Mouse (Mus musculus): Measurements from ENCODE around the gene Prox1. TPM values are rescaled to one million over a fixed set of nuclear protein-coding genes. Genes with fewer than 3 reads are reported as not detected.

The Prox1 gene
- total RNA-seq, 2 experiments from 2014 or later = 7.3 to 7.4 TPM

GRCm38 (mm10) chr1:190172311-190172978, 1.9 kb upstream of the Prox1 start:
- intact Hi-C loops (cut with DNase I) = no loop called here
- no peak overlapping the region for H3K4me3 ChIP-seq
- no peak for DNase-seq (ENCODE audit: extremely low spot score in 1 of 2, low spot score in 2 of 2)
- TF ChIP-seq CTCF (IDR thresholded peaks at IDR 0.05) = no peak
- no peak overlapping the region for H3K27ac ChIP-seq

- no peak for TF ChIP-seq CTCF (IDR thresholded peaks at IDR 0.05)
- Histone ChIP-seq H3K4me3 (no peak overlapping the region), H3K27ac (no peak overlapping the region)
- DNase-seq (ENCODE audit: extremely low spot score in 1 of 2, low spot score in 2 of 2) = no peak
- intact Hi-C loops (cut with DNase I) = no loop called here
These were observed 1.2 kb upstream of the Prox1 start for GRCm38 (mm10) chr1:190171750-190172149.

GRCm38 (mm10) chr1:190171341-190171740, 827 bp upstream of the Prox1 start:
- no peak overlapping the region for H3K27ac ChIP-seq
- intact Hi-C loops (cut with DNase I) = no loop called here
- H3K4me3 ChIP-seq = no peak overlapping the region; the same call in 1 of the 2 replicates
- no peak for TF ChIP-seq CTCF (IDR thresholded peaks at IDR 0.05)
- DNase-seq (ENCODE audit: extremely low spot score in 1 of 2, low spot score in 2 of 2) = no peak

- H3K27ac ChIP-seq = no peak overlapping the region
These were observed 304 bp upstream of the Prox1 start for GRCm38 (mm10) chr1:190170819-190171216.

GRCm38 (mm10) chr1:190168761-190169671, 1.5 kb downstream of the Prox1 start:
- H3K4me3 ChIP-seq = peak overlapping the region; percentile 50
- H3K27ac ChIP-seq = peak overlapping the region; percentile 61
- intact Hi-C loops (cut with DNase I) = no loop called here
- no peak for TF ChIP-seq CTCF (IDR thresholded peaks at IDR 0.05)
- DNase-seq (ENCODE audit: extremely low spot score in 1 of 2, low spot score in 2 of 2) = no peak

More at GRCm38 (mm10) chr1:190170819-190171216, 304 bp upstream of the Prox1 start:
- TF ChIP-seq CTCF (IDR thresholded peaks at IDR 0.05) = no peak
- H3K4me3 ChIP-seq = peak overlapping the region; percentile 50
- intact Hi-C loops (cut with DNase I) = no loop called here
- DNase-seq (ENCODE audit: extremely low spot score in 1 of 2, low spot score in 2 of 2) = no peak

GRCm38 (mm10) chr1:190168115-190168514, 2.4 kb downstream of the Prox1 start:
- no peak for DNase-seq (ENCODE audit: extremely low spot score in 1 of 2, low spot score in 2 of 2)
- intact Hi-C loops (cut with DNase I) = no loop called here
- no peak for TF ChIP-seq CTCF (IDR thresholded peaks at IDR 0.05)
- Histone ChIP-seq H3K4me3 (peak overlapping the region; percentile 50; the same call in 1 of the 2 replicates), H3K27ac (no peak overlapping the region)

- H3K27ac ChIP-seq = no peak overlapping the region
- DNase-seq (ENCODE audit: extremely low spot score in 1 of 2, low spot score in 2 of 2) = no peak
- no peak for TF ChIP-seq CTCF (IDR thresholded peaks at IDR 0.05)
- no peak overlapping the region for H3K4me3 ChIP-seq
- intact Hi-C loops (cut with DNase I) = no loop called here
These were observed 2.9 kb downstream of the Prox1 start for GRCm38 (mm10) chr1:190167609-190168008.

GRCm38 (mm10) chr1:190165511-190165910, 5.0 kb downstream of the Prox1 start:
- Histone ChIP-seq H3K27ac (no peak overlapping the region), H3K4me3 (no peak overlapping the region)
- intact Hi-C loops (cut with DNase I) = no loop called here
- TF ChIP-seq CTCF (IDR thresholded peaks at IDR 0.05) = no peak
- DNase-seq (ENCODE audit: extremely low spot score in 1 of 2, low spot score in 2 of 2) = no peak

GRCm38 (mm10) chr1:190163471-190163870, 7.0 kb downstream of the Prox1 start:
- H3K27ac ChIP-seq = no peak overlapping the region
- no peak for TF ChIP-seq CTCF (IDR thresholded peaks at IDR 0.05)
- no peak overlapping the region for H3K4me3 ChIP-seq
- DNase-seq (ENCODE audit: extremely low spot score in 1 of 2, low spot score in 2 of 2) = no peak
- intact Hi-C loops (cut with DNase I) = no loop called here

- TF ChIP-seq CTCF (IDR thresholded peaks at IDR 0.05) = no peak
- H3K27ac ChIP-seq = no peak overlapping the region
- no peak overlapping the region for H3K4me3 ChIP-seq
- intact Hi-C loops (cut with DNase I) = no loop called here
- DNase-seq (ENCODE audit: extremely low spot score in 1 of 2, low spot score in 2 of 2) = no peak
These were observed 8.6 kb downstream of the Prox1 start for GRCm38 (mm10) chr1:190161708-190162465.

- Histone ChIP-seq H3K27ac (no peak overlapping the region), H3K4me3 (no peak overlapping the region)
- intact Hi-C loops (cut with DNase I) = no loop called here
- DNase-seq (ENCODE audit: extremely low spot score in 1 of 2, low spot score in 2 of 2) = no peak
- no peak for TF ChIP-seq CTCF (IDR thresholded peaks at IDR 0.05)
These were observed 9.2 kb downstream of the Prox1 start for GRCm38 (mm10) chr1:190161288-190161687.

- Histone ChIP-seq H3K27ac (no peak overlapping the region), H3K4me3 (no peak overlapping the region)
- DNase-seq (ENCODE audit: extremely low spot score in 1 of 2, low spot score in 2 of 2) = no peak
- TF ChIP-seq CTCF (IDR thresholded peaks at IDR 0.05) = no peak
- intact Hi-C loops (cut with DNase I) = no loop called here
These were observed 11.1 kb downstream of the Prox1 start for GRCm38 (mm10) chr1:190159457-190159856.

Measured in left cerebral cortex, adult 2 months (tissue).